Mouse (Mus musculus): ENCODE results near the gene Srsf1. TPM values are rescaled to one million over a fixed set of nuclear protein-coding genes. Genes with fewer than 3 reads are reported as not detected.
A peak's percentile ranks its signal among the peaks of the same experiment; 100 is the strongest.

Srsf1 gene
- total RNA-seq, 2 experiments from 2014 or later: 234 TPM

- no peak overlapping the region for H3K4me3 ChIP-seq
- no peak for TF ChIP-seq CTCF (conservative IDR thresholded peaks at IDR 0.05)
- no peak for DNase-seq (ENCODE audit: low spot score in 2 of 2)
- H3K27ac ChIP-seq: no peak overlapping the region
These were observed 44.8 kb downstream of the Srsf1 start for GRCm38 (mm10) chr11:88091949-88092348.

GRCm38 (mm10) chr11:88097173-88097572 is 50.0 kb downstream of the Srsf1 start:
- DNase-seq (ENCODE audit: low spot score in 2 of 2): no peak
- no peak overlapping the region for H3K4me3 ChIP-seq
- no peak for TF ChIP-seq CTCF (conservative IDR thresholded peaks at IDR 0.05)
- H3K27ac ChIP-seq: peak overlapping the region; percentile 97; the same call in 1 of the 2 replicates

DNA sequence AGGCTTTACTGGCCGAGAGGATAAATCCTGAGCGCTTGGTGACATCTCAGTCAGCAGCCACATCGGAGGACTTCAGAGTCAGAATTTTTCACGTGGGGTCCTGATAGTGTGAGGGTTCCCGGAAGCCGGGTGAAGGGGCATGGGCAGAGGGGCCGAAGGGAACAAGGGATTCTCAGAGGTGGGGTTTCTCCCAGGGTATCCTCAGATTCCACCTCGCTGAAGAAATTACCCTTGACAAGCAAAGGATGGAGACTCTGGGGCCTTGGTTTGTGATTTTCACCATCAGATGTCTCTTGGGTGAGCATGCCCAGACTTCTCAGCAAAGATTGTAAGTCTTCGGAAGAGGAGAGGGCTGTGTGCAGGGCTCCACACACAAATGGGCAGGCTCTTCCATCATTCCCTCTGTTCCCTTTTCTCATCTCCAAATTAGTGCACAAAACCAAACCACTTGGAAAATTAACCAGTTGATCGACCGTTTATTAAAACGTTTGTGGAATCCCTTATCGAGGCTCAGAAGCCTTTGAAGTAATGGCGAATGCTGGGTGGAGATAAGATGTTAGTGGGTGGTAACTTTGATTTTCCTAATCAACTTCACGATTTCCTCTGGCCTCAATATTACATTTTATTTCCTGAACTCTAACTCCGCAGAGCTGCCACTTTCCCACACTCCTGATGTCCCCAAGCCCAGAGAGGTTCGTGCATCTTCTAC is 51.0 kb downstream of the Srsf1 start, which contains the start of gene Cuedc1:
Cuedc1 (plus strand) TSS at position 38 of the 709 bp plus-strand sequence.
- DNase-seq (ENCODE audit: low spot score in 2 of 2): no peak
- peak within 1 kb of the TSS; percentile 77 for H3K4me3 ChIP-seq
- H3K27ac ChIP-seq: peak within 1 kb of the TSS; percentile 97
- no peak for TF ChIP-seq CTCF (conservative IDR thresholded peaks at IDR 0.05)

DNA sequence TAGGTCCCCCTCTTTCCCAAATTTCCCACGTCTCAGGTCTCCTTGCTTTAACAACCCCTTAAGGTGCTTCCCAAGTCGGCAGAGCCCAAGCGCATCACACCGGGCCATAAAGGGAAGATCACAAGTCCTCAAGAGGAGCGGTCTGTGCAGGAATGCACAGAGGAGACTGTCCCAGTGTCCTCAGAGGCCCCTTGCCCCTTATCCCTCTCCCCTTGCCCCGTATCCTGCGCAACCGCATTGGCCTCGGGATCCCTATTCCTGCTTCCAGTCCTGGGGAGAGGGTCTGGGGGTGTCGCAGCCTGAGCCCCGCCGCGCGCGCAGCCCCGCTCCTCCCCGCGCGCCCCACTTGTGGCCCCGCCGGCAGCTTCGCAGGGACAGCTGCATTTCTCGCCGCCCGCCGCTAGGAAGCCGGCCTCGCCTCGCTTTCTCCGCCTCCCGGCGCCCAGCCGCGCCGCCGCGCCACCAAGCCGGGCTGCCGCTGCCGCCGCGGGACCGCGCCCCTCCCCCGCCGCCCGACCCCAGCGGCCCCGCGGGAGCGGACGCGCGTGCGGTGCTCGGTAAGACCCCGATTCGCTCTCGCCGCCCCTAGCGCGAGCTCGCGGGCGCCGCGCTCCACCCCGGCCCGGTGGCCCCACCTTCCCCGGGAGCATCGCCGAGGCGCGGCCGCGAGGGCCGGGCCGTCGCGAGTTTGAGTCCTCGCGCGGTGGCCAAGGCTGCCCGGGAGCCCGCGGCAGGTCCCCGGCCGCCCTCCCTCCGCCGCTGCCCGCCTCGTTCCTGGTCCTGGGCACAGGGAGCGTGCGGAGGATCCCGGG is 51.8 kb downstream of the Srsf1 start:
- peak overlapping the region; percentile 97 for H3K27ac ChIP-seq
- peak; percentile 74 for TF ChIP-seq CTCF (conservative IDR thresholded peaks at IDR 0.05)
- DNase-seq (ENCODE audit: low spot score in 2 of 2): peak; percentile 66 to 77
- peak overlapping the region; percentile 77 for H3K4me3 ChIP-seq

DNA sequence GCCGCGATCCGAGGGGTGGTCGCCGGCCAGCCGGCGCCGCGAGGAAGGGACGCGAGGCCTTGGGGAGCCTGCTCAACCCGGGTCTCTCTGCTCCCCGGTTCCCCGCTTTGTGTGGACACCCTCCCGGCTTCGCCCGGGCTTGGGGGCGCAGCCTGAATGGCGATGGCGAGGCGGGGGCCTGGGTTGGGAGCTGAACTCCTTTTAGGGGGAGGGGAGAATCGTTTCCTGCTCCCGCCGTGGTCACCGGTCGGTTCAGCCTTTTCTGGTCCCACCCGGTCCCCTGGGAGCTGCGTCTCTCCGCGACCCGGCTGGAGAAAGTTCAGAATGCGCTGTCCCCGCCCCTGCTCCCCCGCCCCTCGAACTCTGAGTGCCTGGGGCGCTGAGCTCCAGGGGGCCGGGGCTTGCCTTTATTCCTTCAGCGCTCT is 52.4 kb downstream of the Srsf1 start:
- TF ChIP-seq CTCF (conservative IDR thresholded peaks at IDR 0.05): no peak
- Histone ChIP-seq H3K27ac (peak overlapping the region; percentile 97), H3K4me3 (peak overlapping the region; percentile 77)
- DNase-seq (ENCODE audit: low spot score in 2 of 2): peak in 1 of 2 experiments; percentile 23

- peak overlapping the region; percentile 97 for H3K27ac ChIP-seq
- no peak for TF ChIP-seq CTCF (conservative IDR thresholded peaks at IDR 0.05)
- peak overlapping the region; percentile 77 for H3K4me3 ChIP-seq
These were observed 53.0 kb downstream of the Srsf1 start for GRCm38 (mm10) chr11:88100170-88100569.

More at GRCm38 (mm10) chr11:88100170-88100569, 53.0 kb downstream of the Srsf1 start:
- DNase-seq (ENCODE audit: low spot score in 2 of 2): no peak

Other genes with a start within 250 kb of the Srsf1 start
- under 1 TPM; 0.27 to 0.64 TPM for gene Lpo, start 219.1 kb upstream of the Srsf1 start, total RNA-seq (2021)
- gene Mks1, start 194.2 kb upstream of the Srsf1 start, total RNA-seq (2021): 1 to 10 TPM; 5.7 to 5.9 TPM
- gene Epx, start 171.8 kb upstream of the Srsf1 start, total RNA-seq (2021): not detected
- not detected for gene Olfr462, start 155.1 kb upstream of the Srsf1 start, total RNA-seq (2021)
- not detected for gene Olfr463, start 150.0 kb upstream of the Srsf1 start, total RNA-seq (2021)
- gene Olfr464, start 126.4 kb upstream of the Srsf1 start, total RNA-seq (2021): not detected
- 100 to 1,000 TPM; 447 to 467 TPM for gene Dynll2, start 59.8 kb upstream of the Srsf1 start, total RNA-seq (2021)
- gene Vezf1, start 20.9 kb downstream of the Srsf1 start, total RNA-seq (2021): 10 to 100 TPM; 22.0 to 22.7 TPM
- 10 to 100 TPM; 31.1 to 35.3 TPM for gene Cuedc1, start 50.7 kb downstream of the Srsf1 start, total RNA-seq (2021)
- gene Mrps23, start 157.0 kb downstream of the Srsf1 start, total RNA-seq (2021): 10 to 100 TPM; 64.9 to 65.6 TPM
- gene Ccdc182, start 246.7 kb downstream of the Srsf1 start, total RNA-seq (2021): not detected